Mouse (Mus musculus) limb, embryonic 15.5 days (tissue): Measurements from ENCODE around the gene Neb. TPM values are rescaled to one million over a fixed set of nuclear protein-coding genes. Genes with fewer than 3 reads are reported as not detected.

ENCODE experiments used
- ATAC-seq: fragments of 200-750 bp; cut with Nextera tagmentation; 2 replicates; pipeline ENCODE4 v1.8.0; 2017; ENCODE audit warnings: low read depth, moderate TSS enrichment; ENCODE audit not compliant: insufficient number of reproducible peaks, low FRiP score, low TSS enrichment
- H3K27ac ChIP-seq: fragments of 300-500 bp; sonication (generic); 2 replicates; pipeline ENCODE4 v1.5.1; 2015; ENCODE audit warnings: moderate library complexity, mild to moderate bottlenecking, inconsistent platforms
- H3K27me3 ChIP-seq: fragments of 300-500 bp; sonication (generic); 2 replicates; pipeline ENCODE4 v1.6.1; 2015; ENCODE audit warnings: inconsistent platforms
- H3K36me3 ChIP-seq: fragments of 300-500 bp; sonication (generic); 2 replicates; pipeline ENCODE4 v1.6.1; 2015; ENCODE audit warnings: inconsistent platforms
- H3K4me1 ChIP-seq: fragments of 300-500 bp; sonication (generic); 2 replicates; pipeline ENCODE4 v1.6.1; 2015; ENCODE audit warnings: inconsistent platforms
- H3K4me2 ChIP-seq: fragments of 300-500 bp; sonication (generic); 2 replicates; pipeline ENCODE4 v1.6.1; 2015; ENCODE audit warnings: mild to moderate bottlenecking, inconsistent platforms
- H3K4me3 ChIP-seq: fragments of 300-500 bp; sonication (generic); 2 replicates; pipeline ENCODE4 v1.5.1; 2015; ENCODE audit warnings: mild to moderate bottlenecking, inconsistent platforms
- H3K9ac ChIP-seq: fragments of 300-500 bp; sonication (generic); 2 replicates; pipeline ENCODE4 v1.6.1; 2015; ENCODE audit warnings: inconsistent platforms
- H3K9me3 ChIP-seq: fragments of 300-500 bp; sonication (generic); 2 replicates; pipeline ENCODE4 v1.6.1; 2016; ENCODE audit warnings: inconsistent platforms
- WGBS: fragments of 180-500 bp; shearing (Covaris S2); methylation state at CpG from one replicate; pipeline ENCODE4 v1.1.7; 2015; 5-methylcytosine and 5-hydroxymethylcytosine counted together
- polyA plus RNA-seq: library from polyadenylated mRNA; unstranded; fragments of >200 nt; fragmentation: Nextera tagmentation; extraction: Ambion mirVana; gene quantifications from 2 replicates; pipeline ENCODE4 v1.2.1, GENCODE M21; 2015

The Neb gene
- polyA plus RNA-seq = 99.9 and 271 TPM in 2 replicates

- H3K4me1 ChIP-seq = no peaks in the 10 kb centered on the region
- no peak within 1 kb of the TSS for H3K9ac ChIP-seq
- H3K9me3 ChIP-seq = no peaks in the 10 kb centered on the region
- no peak within 1 kb of the TSS for H3K4me3 ChIP-seq
- 55% methylated on average over 7 of the region's 7 CpGs for WGBS
- ATAC-seq = no peak
- H3K36me3 ChIP-seq = no peaks in the 10 kb centered on the region
- no peak within 1 kb of the TSS for H3K4me2 ChIP-seq
- H3K27me3 ChIP-seq = no peaks in the 10 kb centered on the region
- H3K27ac ChIP-seq = no peak within 1 kb of the TSS
These were observed at the start of gene Neb for GRCm38 (mm10) chr2:52378448-52378804. TSS of gene Neb (minus strand) at chr2:52378474.

GRCm38 (mm10) chr2:52427383-52427782, 49.1 kb upstream of the Neb start:
- no peak for ATAC-seq
- Histone ChIP-seq H3K36me3 (no peaks in the 10 kb centered on the region), H3K9ac (no peak overlapping the region), H3K4me3 (no peak overlapping the region), H3K4me2 (no peak overlapping the region), H3K27ac (no peak overlapping the region), H3K4me1 (peaks cover 10% of the 10 kb centered on the region), H3K9me3 (no peaks in the 10 kb centered on the region), H3K27me3 (no peaks in the 10 kb centered on the region)
- 73% methylated on average over 3 of the region's 3 CpGs for WGBS

GRCm38 (mm10) chr2:52426041-52426440, 47.8 kb upstream of the Neb start:
- Histone ChIP-seq H3K4me1 (peaks cover 21% of the 10 kb centered on the region), H3K4me3 (peak overlapping the region; percentile 96), H3K4me2 (peak overlapping the region; percentile 74), H3K9me3 (no peaks in the 10 kb centered on the region), H3K9ac (no peak overlapping the region), H3K36me3 (no peaks in the 10 kb centered on the region), H3K27ac (no peak overlapping the region; the same call in 1 of the 2 replicates), H3K27me3 (no peaks in the 10 kb centered on the region)
- no peak for ATAC-seq
- WGBS = 61% methylated on average over 3 of the region's 3 CpGs

- Histone ChIP-seq H3K9me3 (no peaks in the 10 kb centered on the region), H3K36me3 (no peaks in the 10 kb centered on the region), H3K27me3 (no peaks in the 10 kb centered on the region), H3K4me1 (peaks cover 22% of the 10 kb centered on the region), H3K27ac (peak overlapping the region; percentile 79), H3K4me2 (peak overlapping the region; percentile 74), H3K4me3 (peak overlapping the region; percentile 96), H3K9ac (peak overlapping the region; percentile 28; the same call in 1 of the 2 replicates)
- 15% methylated on average over 10 of the region's 10 CpGs for WGBS
- no peak for ATAC-seq
These were observed 47.2 kb upstream of the Neb start for GRCm38 (mm10) chr2:52425523-52425795.

GRCm38 (mm10) chr2:52424747-52425522, 46.7 kb upstream of the Neb start, which contains the start of gene Arl5a:
TSS of gene Arl5a (minus strand) at chr2:52424901.
- peak within 1 kb of the TSS; percentile 96 for H3K4me3 ChIP-seq
- peak within 1 kb of the TSS; percentile 74 for H3K4me2 ChIP-seq
- H3K9ac ChIP-seq = peak within 1 kb of the TSS; percentile 94
- peak within 1 kb of the TSS; percentile 92 for H3K27ac ChIP-seq
- peaks cover 22% of the 10 kb centered on the region for H3K4me1 ChIP-seq
- no peaks in the 10 kb centered on the region for H3K36me3 ChIP-seq
- peak; percentile 91 for ATAC-seq
- WGBS = under 1% methylated on average over 55 of the region's 57 CpGs
- H3K9me3 ChIP-seq = no peaks in the 10 kb centered on the region
- no peaks in the 10 kb centered on the region for H3K27me3 ChIP-seq

GRCm38 (mm10) chr2:52424248-52424728, 46.0 kb upstream of the Neb start:
- Histone ChIP-seq H3K36me3 (no peaks in the 10 kb centered on the region), H3K27me3 (no peaks in the 10 kb centered on the region), H3K9ac (peak overlapping the region; percentile 94), H3K4me3 (peak overlapping the region; percentile 96), H3K27ac (peak overlapping the region; percentile 92), H3K4me1 (peaks cover 23% of the 10 kb centered on the region), H3K4me2 (peak overlapping the region; percentile 74), H3K9me3 (no peaks in the 10 kb centered on the region)
- WGBS = under 1% methylated on average over 42 of the region's 42 CpGs
- ATAC-seq = peak; percentile 70; the same call in 1 of the 2 replicates

- peak overlapping the region; percentile 94 for H3K9ac ChIP-seq
- peaks cover 24% of the 10 kb centered on the region for H3K4me1 ChIP-seq
- peak overlapping the region; percentile 96 for H3K4me3 ChIP-seq
- H3K4me2 ChIP-seq = peak overlapping the region; percentile 74
- ATAC-seq = no peak
- H3K27me3 ChIP-seq = no peaks in the 10 kb centered on the region
- under 1% methylated on average over 16 of the region's 16 CpGs for WGBS
- no peaks in the 10 kb centered on the region for H3K36me3 ChIP-seq
- no peak overlapping the region for H3K27ac ChIP-seq
- H3K9me3 ChIP-seq = no peaks in the 10 kb centered on the region
These were observed 45.5 kb upstream of the Neb start for GRCm38 (mm10) chr2:52423611-52424247.

- Histone ChIP-seq H3K27me3 (no peaks in the 10 kb centered on the region), H3K4me1 (peaks cover 24% of the 10 kb centered on the region), H3K4me3 (peak overlapping the region; percentile 96), H3K9ac (no peak overlapping the region), H3K4me2 (peak overlapping the region; percentile 74), H3K36me3 (no peaks in the 10 kb centered on the region), H3K27ac (no peak overlapping the region), H3K9me3 (no peaks in the 10 kb centered on the region)
- WGBS = 32% methylated on average over 8 of the region's 8 CpGs
- no peak for ATAC-seq
These were observed 44.8 kb upstream of the Neb start for GRCm38 (mm10) chr2:52422871-52423610.

GRCm38 (mm10) chr2:52421197-52421596, 42.9 kb upstream of the Neb start:
- H3K9me3 ChIP-seq = no peaks in the 10 kb centered on the region
- H3K4me1 ChIP-seq = peaks cover 24% of the 10 kb centered on the region
- H3K4me2 ChIP-seq = no peak overlapping the region
- no peak for ATAC-seq
- no peak overlapping the region for H3K27ac ChIP-seq
- peaks cover 6% of the 10 kb centered on the region; the same call in 1 of the 2 replicates for H3K36me3 ChIP-seq
- 56% methylated on average over 6 of the region's 6 CpGs for WGBS
- H3K4me3 ChIP-seq = no peak overlapping the region
- no peaks in the 10 kb centered on the region for H3K27me3 ChIP-seq
- no peak overlapping the region for H3K9ac ChIP-seq

- no peak overlapping the region for H3K4me3 ChIP-seq
These were observed 41.9 kb upstream of the Neb start for GRCm38 (mm10) chr2:52420001-52420710.

GRCm38 (mm10) chr2:52419295-52419694, 41.0 kb upstream of the Neb start:
- Histone ChIP-seq H3K4me2 (no peak overlapping the region), H3K27me3 (no peaks in the 10 kb centered on the region), H3K9me3 (no peaks in the 10 kb centered on the region), H3K4me1 (peaks cover 24% of the 10 kb centered on the region), H3K9ac (no peak overlapping the region), H3K27ac (no peak overlapping the region), H3K36me3 (peaks cover 18% of the 10 kb centered on the region), H3K4me3 (no peak overlapping the region)
- WGBS = 82% methylated on average over 6 of the region's 6 CpGs
- ATAC-seq = no peak

More at GRCm38 (mm10) chr2:52420001-52420710, 41.9 kb upstream of the Neb start:
- 85% methylated on average over 7 of the region's 7 CpGs for WGBS
- Histone ChIP-seq H3K9me3 (no peaks in the 10 kb centered on the region), H3K4me1 (peaks cover 24% of the 10 kb centered on the region), H3K9ac (no peak overlapping the region), H3K36me3 (peaks cover 17% of the 10 kb centered on the region), H3K27me3 (no peaks in the 10 kb centered on the region), H3K4me2 (no peak overlapping the region), H3K27ac (no peak overlapping the region)
- ATAC-seq = no peak
